ENCODE assay signal across 11 mouse cellular contexts in genomic region chr10:99474546-99474945, GRCm38 (mm10).
"Had no signal": no experiment of that assay in that cellular context is flagged by ENCODE, and none has a peak within 500 bp of the region (broad histone marks: within the 10 kb centered on the region; RNA-seq: fewer than 3 reads in every experiment).

No protein-coding gene starts in this region.

- H3K9me3 ChIP-seq: limb, embryonic 13.5 days; midbrain, embryonic 12.5 days; neural tube, embryonic 13.5 days had no signal

- H3K4me2 ChIP-seq: limb, embryonic 13.5 days; midbrain, embryonic 12.5 days; neural tube, embryonic 13.5 days had no signal

- ATAC-seq: midbrain, embryonic 16.5 days had no signal

- H3K9ac ChIP-seq: limb, embryonic 13.5 days; liver, embryonic 14.5 days; midbrain, embryonic 12.5 days; neural tube, embryonic 13.5 days had no signal

- H3K36me3 ChIP-seq: limb, embryonic 13.5 days; midbrain, embryonic 12.5 days; neural tube, embryonic 13.5 days had no signal

- DNase-seq: kidney, postnatal 14 days; layer of hippocampus, postnatal 36 days; left cerebral cortex, postnatal 4 days; lung, adult 18-20 months; retina, postnatal 1 day; thymus, postnatal 4 days had no signal

- H3K4me3 ChIP-seq: limb, embryonic 13.5 days; midbrain, embryonic 12.5 days; neural tube, embryonic 13.5 days had no signal

- H3K27ac ChIP-seq: limb, embryonic 13.5 days; liver, embryonic 14.5 days; midbrain, embryonic 12.5 days; neural tube, embryonic 13.5 days had no signal

- H3K27me3 ChIP-seq: limb, embryonic 13.5 days; midbrain, embryonic 12.5 days; neural tube, embryonic 13.5 days had no signal
